Mouse (Mus musculus) thymus, postnatal 36 days (tissue): Measurements from ENCODE around the gene Acvrl1.
A peak's percentile ranks its signal among the peaks of the same experiment; 100 is the strongest.

Experiments used
- DNase-seq, 2 experiments: peaks; one replicate each; pipeline ENCODE4 v3.0.0; 2022; ENCODE audit warnings: mixed read lengths in 2 of 2

Acvrl1 gene

DNA sequence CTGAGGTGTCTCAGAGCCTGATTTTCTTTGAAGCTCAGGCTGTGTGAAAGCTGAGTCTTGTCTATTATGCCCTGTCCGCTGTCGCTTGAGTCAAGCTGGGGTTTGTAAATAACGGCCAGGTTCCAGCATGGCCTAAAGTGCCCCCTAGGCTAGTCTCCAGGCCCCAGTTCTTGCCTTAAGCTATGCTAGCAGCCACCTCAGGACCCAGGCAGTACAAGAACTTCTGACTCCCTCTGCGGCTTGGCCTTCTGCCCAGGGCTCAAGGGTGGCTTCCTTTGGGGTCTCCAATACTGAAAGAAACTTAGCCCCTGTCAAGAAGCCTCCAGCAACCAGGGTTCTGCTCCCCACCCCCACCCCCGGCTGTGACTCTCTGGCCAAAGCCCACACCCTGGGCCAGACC, 15.9 kb downstream of the Acvrl1 start:
- DNase-seq, result no peak

DNA sequence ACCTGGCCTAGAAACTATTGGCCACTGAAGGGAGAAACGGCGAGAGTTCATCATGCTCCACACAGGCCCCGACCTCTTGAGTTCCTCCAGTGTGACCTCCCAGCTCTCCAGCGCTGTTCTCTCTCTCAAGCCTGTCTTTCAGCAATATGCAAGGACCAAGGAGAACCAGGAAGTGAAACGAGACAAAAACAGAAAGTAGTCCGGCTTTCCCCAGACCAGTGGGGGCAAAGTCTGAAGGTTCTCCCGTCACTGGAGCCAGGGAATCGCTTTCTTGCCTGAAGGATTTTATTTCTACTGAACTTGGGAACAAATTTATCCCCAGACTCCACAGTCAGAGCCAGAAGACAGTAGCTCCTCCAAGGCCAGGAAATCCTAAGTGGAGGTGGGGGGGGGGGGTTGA, 16.5 kb downstream of the Acvrl1 start:
- no peak for DNase-seq

DNA sequence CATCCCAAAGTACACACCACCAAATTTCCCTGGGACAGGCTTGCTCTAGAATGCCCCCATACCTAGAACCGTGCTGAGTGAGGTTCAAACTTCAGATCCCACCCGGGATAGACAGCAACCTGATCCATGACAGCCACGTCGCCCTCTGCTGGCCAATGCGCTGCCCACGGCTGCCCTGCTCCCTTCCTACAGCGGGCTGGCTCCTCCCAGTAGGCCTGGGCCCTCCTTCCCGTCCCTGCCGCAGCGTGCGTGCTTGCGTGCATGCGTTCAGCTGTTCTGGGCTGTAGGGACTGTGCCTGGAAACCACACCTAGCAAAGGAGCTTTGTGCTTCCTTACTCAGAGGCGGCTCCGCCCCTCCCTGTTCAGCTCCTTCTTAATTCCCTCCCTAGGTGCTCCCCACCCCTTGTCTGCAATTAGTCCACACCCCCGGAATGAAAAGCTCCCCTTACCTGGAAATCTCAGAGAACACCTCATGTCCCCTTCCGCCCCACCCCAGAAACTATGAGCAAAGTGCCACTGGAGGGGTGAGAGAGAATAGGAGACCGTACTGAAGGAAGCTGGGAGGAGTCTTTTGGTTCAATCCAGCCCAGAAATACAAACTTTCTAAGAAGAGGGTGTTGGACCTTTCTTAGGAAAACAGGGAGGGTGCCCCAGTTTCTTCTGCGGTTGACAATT, 17.2 kb downstream of the Acvrl1 start:
- DNase-seq, result peak; percentile 93 to 94

DNA sequence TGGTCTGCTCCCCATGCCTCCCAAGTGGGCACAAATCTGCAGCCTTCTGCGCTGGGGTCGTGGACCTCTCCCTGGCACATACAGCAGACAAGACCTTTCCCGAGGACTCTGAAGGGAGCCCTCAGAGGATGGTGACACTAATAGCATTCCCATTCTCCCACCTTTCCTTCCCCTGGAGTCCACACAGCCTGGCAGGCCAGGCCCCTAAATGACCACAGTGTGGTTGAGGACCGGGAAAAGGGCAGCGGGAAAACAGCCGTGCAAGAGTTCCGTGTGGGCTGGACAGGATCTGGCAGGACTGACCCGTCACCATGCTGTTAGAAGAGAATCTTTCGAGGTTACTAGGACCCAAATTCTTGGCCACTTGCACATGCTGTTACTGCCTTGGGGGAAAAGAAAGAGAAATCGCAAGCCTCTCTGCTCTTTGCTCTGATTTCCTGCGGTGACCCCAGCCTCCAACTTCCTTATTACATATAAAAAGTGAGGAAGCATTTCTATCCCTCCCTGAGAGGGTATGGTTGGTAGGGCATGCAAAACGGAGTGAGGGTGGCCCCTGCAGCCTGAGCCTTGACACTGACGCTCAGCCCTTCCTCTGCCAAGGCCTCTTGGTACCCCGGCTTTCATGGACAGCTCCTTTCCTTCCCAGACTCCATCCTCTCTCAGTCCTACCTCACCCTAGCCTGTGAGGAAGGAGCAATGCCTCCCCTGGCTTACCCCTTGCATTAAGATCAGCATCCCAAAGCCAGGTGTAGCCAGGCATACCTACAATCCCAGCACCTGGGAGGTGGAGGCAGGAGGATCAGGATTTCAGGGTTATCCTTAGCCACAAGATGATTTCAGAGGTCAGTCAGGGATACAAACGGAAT, 18.0 kb downstream of the Acvrl1 start:
- peak in 1 of 2 experiments; percentile 14 for DNase-seq

DNA sequence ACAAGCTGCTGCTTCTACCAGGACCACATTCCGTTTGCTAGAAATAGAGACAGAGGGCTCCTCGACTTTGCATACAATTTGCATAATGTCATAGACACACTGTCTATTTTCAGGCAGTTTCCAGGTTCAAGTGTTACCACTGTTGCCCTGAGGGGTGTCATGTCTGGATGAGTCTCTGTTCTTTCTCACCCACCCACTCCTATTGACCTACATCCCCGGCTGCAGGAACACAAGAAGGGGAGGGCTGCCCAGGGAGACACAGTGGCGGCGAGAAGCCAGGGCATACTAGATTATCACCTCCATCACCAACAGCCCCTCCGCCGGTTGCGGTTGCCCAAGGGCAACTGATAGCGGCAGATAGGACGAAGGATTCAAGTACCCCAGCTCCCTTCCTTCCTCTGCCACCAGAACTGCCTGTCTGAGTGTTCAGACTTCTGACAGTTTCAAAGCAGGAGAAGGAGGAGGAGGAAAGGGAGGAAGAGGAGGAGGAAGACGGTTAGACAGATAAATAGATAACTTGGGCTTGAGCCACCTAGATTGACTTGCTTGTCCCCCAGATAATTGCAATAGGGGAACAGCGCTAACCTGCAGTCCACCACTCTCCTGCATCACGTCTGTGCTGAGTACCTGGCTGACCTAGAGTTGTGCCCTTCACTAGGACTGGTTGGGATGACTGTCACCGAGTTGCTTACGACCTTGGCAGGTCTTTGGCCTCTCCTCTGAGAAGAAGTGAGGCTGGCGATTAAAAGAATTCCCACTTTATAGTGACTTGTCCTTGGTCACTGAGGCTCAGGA, 19.0 kb downstream of the Acvrl1 start:
- peak in 1 of 2 experiments; percentile 30 for DNase-seq

DNA sequence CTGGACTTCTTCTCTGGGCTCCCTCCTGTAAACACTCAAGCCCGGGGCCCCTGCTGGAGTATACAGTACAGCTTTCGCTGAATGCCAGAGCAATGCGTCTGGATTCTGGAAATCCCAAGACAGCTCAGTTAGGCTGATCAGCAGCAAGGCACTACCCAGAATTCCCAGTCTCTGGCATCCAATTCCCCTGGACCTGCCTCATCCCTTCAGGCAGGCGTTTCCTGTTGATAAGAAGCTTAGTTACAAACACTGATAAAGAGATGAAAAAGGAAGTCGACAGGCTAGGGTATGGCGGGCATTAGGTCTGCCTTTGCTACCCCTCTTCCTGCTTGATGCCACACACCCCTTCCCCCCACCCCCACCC, 19.6 kb downstream of the Acvrl1 start:
- DNase-seq, result peak in 1 of 2 experiments; percentile 6

DNA sequence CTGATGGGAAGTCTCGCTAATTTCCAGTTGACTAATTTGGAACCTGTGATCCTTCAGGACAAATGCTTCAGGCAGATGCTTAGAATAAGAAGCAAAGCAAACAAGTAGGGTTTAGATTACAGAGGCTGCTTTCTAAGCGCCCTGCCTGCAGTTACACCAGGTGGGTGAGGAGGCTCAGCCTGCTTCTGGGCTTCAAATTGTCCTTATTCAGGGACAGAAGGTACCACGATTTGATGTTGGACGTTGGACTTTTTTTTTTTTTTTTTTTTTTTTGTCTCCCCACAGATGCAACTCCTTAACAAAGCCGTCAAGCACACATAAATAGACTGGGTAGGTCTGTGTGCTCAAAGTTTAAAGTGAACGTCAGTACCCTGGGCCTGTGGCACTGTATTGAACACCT, 20.3 kb downstream of the Acvrl1 start:
- no peak for DNase-seq

DNA sequence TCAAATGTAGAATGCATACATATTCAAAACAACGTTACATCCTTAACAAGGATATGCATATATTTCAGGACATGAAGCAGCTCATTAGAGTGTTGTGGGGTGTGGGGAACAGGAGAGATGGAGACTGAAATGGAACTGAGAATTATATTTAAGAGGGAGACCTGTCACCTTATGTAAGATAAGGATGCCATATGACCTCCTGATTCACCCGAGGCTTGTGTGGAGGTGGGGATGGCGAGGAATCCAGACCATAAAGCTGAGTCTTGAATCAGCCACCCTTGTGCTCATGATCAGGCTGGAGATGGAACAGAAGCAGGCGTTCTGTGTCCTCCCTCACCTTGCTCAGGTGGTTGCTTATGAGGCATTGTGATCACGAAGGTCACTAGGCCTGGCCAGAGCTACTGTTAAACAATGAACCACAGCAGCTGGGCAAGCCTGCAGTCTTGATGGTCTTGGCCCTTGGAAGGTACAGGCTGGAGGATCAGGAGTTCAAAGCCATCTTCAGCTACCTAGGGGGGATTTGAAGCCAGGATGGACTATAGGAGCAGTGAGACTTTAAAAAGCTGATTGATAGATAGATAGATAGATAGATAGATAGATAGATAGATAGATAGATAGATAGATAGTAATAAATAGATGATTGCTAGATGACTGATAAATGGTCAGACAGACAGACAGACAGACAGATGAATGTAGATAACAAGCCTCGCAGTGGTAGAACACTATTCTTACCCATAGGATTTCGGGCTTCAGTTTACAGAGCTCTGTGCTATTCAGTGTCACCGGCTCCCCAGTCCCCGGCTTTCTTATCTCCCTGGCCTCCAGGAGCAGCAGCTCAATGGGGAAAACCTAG, 23.3 kb downstream of the Acvrl1 start:
- no peak for DNase-seq

DNA sequence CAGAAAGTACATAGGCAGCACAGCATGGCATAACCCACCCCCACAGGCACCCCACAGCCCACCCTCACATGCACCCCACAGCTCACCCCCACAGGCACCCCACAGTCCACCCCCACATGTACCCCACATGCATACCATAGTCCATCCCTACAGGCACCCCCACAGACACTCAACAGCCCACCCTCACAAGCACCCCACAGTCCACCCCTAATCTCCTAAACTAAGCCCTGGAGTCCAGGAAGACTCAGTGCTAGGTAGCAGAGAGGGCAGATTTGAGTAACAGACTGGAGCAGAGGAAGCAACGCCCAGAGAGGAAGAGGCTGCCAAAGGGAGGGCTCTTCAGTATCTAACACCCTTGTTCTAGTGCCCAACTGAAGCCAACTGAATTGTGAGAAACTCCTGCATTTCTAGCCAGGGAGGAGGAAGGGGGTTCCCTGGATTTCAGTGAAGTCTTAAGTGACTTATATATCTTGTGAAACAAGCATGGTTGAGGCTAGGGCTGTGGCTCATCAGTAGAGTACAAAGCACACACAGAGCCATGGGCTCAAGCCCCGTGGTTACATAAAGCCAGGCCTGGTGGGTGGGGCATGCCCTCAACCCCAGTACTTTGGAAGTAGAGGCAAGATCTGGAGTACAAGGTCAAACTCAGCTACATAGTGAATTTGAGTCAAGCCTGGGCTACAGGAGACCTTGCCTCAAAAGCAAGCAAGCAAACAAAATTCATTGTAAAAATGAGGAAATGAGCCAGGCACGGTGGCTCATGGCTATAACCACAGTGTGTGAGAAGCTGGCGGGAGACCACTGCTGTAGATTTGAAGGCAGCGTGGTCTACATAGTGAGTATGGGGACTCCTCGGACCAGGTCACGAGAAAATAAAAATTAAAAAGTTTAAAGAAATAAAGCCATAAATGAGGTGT, 26.6 kb downstream of the Acvrl1 start:
- no peak for DNase-seq

DNA sequence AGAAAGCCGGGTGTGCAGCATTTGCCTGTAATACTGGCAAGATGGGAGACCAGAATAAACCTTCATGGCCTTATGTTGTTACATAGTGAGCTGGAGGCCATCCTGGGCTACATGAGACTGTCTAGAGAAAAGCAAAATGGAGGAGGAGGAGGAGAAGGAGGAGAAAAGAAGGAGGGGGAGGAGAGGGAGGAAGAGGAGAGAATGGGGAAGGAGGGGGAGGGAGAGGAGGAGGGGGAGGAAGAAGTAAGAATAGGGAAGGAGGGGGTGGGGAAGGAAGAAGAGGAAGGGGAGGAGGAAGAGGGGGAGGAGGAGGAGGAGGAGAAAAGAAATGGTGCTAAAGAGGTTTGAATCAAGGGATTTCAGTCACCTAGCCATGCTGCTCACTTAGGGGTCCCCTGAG, 31.8 kb downstream of the Acvrl1 start:
- no peak for DNase-seq

DNA sequence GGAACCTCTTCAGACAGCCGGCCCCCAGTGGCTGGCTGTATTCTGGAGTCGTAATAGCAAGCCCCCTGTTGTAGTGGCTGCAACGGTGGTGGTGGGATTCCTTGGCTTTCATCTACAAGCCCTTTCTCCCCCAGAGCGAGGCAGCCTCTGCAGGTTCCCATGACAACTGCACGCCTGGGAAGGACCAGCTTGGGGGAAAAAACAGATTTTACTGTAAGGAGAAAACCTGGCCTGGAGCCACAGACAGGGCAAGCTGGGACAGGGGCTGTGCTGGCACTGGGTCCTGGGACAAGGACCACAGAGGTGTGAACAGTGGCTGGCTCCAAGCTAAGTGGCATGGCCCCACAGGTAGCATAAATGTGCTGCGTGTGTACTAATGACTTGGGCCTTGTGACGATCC, 32.3 kb downstream of the Acvrl1 start:
- no peak for DNase-seq

DNA sequence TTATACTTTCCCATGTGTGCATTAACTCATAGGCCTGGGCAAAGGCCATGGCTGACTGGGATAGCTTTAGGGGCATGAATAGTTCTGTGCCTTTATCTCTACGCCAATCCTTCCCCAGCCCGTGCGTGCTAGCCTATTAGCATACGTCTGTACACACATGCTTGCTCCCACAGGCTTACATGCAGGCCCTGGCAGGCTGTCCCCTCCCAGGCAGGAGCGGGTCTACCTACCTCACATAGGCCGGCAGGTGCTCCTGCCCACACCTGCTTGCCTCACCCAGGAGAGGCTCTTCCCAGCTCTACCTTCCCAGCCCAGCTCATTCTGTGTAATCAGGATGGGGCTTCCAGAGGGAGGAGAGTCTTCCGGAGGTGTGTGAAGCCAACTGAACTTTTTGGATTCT, 33.2 kb downstream of the Acvrl1 start:
- DNase-seq, result no peak

DNA sequence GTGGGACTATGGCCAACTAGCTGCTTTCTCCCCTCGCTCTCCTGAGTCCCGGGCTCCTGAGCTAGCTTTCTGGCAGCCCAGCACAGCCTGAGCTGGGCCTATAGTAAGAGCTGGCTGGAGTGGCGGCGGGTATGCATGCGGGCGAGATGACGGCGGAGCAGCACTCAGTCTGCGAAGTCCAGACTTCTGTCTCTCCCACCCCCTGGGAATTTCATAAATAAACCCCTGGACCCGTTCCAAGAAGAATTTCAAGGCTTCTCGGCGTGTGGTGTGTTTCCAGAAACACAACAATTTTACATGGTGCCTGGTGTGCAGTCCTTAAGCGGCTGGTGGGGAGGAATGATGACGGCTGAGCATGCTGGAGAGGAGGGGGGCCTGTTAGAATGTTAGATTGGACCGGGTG, 34.7 kb downstream of the Acvrl1 start:
- no peak for DNase-seq

DNA sequence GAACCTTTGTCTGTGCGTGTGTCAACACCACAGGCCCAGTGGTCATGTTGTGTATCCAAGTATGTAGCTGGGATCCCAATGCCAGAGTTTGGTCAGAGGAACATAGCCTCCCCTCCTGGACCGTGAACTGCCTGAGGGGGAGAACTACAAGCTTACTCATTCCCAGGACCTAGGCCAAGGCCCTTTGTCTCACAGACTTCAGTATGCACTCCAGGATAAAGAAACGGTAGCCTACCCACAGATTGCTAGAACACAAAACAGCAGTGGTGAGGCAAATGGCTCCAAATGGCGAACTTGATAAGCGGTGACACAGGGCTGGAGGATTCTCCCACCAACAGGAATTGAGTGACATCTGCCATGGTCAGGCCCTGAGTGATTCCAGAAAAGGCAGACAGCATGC, 35.5 kb downstream of the Acvrl1 start:
- no peak for DNase-seq

DNA sequence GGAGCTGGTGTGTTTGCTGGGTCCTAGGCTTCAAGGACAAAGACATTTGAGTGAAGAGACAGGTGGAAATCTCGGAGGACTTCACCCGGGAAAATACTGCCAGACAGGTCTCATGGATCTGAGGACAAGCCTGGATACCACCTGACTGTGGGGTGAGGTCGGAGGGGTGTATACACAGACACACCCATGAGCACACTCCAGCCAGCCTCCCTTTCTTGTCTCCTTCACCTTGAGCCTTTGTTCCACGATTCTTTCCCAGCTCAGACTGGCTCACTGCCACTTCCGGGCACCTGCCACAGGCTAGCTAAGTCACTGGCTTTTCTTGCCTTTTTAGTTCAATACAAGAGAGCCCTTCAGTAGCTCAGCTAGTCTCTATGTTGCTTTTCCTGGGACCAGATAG, 36.0 kb downstream of the Acvrl1 start:
- DNase-seq, result no peak

DNA sequence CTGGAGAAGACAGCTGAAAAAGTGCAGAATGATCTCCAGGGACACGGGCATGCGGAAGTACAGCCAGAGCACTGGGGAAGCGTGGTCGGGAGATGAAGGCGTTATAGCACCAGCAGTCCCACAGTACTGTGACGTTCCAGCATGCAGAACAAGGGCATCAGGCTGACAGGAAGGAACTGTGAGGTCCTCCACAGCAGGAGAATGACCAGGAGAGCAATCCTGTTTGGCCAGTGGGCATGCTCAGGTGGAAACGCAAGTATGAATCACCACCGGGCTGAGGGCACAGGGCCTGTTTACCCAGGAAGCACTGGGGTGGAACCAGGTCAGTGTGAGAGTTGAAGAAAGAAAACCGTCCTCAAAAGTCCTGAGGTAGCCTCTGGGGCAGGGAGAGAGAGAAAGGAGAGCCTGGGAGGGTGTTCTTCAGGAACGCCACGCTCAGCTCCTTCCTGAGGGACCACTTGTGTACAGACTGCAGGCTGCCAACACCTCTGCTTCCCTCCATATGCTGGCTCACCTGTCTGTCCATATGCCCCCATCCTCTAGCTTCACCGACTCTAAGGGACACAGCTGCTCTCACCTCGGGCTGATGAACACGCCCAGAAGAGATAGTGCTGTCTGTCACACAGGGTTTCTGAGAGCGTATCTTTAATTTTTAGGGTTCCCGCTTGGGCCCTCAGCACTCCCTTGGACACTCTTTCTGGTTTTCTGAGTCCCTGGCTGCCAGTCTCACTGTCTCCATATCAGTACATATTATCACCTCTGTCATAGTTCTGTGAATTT, 37.5 kb downstream of the Acvrl1 start:
- DNase-seq, result no peak

DNA sequence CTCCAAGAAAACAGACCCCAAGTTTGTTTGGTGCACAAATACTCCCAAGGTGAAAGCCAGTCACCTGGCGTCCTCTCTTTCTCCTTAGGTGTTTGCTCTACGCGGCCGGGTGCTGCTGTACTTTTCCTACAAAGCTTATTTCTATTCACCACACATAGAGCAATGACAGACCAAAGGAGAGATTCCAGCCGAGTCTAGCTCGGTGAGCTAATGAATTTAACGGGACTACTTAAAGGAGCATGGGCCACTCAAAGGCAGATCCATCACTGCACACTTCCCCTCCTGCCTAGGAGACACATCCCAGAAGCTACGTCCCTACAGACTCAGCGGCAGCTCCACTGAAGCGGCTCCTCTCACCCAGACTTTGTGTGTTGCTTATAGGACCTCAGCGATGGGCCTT, 39.2 kb downstream of the Acvrl1 start:
- DNase-seq, result no peak

DNA sequence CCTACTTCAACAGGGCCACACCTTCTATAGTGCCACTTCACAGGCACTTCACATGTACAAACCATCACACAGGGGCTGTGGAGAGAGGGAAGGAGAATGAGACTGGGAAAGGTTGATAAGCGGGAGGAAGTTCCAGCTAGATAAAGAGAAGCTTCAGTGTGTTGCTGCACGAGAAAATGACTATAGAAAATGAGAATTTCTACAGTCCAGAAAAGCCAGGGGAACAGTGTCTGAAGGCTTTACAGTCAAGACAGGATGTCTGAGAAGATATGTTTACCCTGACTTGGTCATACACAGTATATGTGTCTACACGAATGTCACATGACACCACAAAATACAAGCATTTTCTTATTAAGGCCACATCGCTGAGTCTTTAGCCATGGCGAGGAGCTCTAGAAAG, 41.6 kb downstream of the Acvrl1 start:
- no peak for DNase-seq

DNA sequence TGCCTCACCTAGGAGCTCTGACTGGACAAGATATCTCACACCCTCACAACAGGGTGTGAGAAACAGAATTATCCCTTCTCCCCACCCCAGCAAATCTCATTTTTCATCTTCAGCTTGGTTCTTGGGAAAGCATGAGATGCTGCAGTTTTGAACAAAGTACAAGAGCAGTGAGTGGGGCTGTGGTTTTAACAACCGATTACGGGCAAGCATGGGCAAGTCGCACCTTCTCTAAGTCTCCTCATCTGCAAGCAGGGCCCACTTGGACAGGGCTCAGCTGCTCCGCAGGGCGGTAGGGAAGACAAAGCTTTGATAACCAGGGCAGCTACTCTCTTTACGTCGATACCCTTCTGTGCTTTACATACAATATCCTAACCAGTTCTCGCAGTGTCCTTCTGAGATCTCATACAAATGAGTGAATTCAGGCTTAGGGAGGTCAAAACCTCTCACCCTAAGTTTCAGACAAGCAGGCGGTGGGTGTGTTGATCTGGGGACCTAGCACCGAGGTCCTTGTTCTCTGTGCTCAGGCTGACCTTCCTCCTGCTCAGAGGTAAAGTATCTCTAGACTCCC, 42.2 kb downstream of the Acvrl1 start:
- DNase-seq, result no peak

DNA sequence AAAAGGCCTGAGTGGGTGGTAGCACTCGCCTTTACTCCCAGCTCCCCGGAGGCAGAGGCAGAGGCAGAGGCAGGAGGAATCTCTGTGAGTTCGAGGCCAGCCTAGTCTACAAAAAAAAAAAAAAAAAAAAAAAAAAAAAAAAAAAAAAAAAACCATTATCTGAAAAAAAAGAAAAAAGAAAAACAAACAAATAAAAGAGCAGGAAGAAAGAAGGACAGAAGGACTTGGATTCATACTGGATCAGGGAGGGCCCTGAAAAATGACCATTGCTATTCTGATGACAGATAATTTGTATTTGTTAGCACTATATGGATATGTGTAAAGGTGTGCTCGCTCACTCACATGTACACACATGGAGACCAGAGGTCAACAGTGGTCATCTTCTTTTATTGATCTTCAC, 43.0 kb downstream of the Acvrl1 start:
- DNase-seq, result no peak
